Mouse (Mus musculus) left cerebral cortex, adult 9 months (tissue): Measurements from ENCODE around the gene Ddx39.

Source experiments
- DNase-seq, 2 experiments: peaks; one replicate each; pipeline ENCODE4 v3.0.0; 2022; ENCODE audit warnings: low spot score in 2 of 2

Gene Ddx39

GRCm38 (mm10) chr8:83767442-83767841 lies 52.5 kb downstream of the Ddx39 start:
- DNase-seq, result no peak

GRCm38 (mm10) chr8:83768526-83768925 lies 53.5 kb downstream of the Ddx39 start:
- no peak for DNase-seq

GRCm38 (mm10) chr8:83769720-83770119 lies 54.7 kb downstream of the Ddx39 start:
- DNase-seq, result no peak

- no peak for DNase-seq
Measured at GRCm38 (mm10) chr8:83770669-83771068, 55.7 kb downstream of the Ddx39 start.

GRCm38 (mm10) chr8:83771791-83772190 lies 56.8 kb downstream of the Ddx39 start:
- DNase-seq, result no peak

- DNase-seq, result peak in 1 of 2 experiments; percentile 27
Measured at GRCm38 (mm10) chr8:83772701-83773451, 57.9 kb downstream of the Ddx39 start.

- no peak for DNase-seq
Measured at GRCm38 (mm10) chr8:83773452-83773846, 58.5 kb downstream of the Ddx39 start.

- no peak for DNase-seq
Measured at GRCm38 (mm10) chr8:83774221-83774620, 59.2 kb downstream of the Ddx39 start.
